Mouse (Mus musculus) embryonic facial prominence, embryonic 11.5 days (tissue): ENCODE results near the gene Cacna1i. TPM values are rescaled to one million over a fixed set of nuclear protein-coding genes. Genes with fewer than 3 reads are reported as not detected.

Experiments used
- ATAC-seq: fragments of 200-750 bp; cut with Nextera tagmentation; replicated peaks from 2 replicates; pipeline ENCODE4 v1.8.0; 2017; ENCODE audit warnings: low read depth; ENCODE audit not compliant: insufficient number of reproducible peaks, low FRiP score, low TSS enrichment
- DNase-seq: peaks from one replicate; pipeline ENCODE4 v3.0.0-alpha.2; 2015; ENCODE audit warnings: low spot score
- H3K27ac ChIP-seq: fragments of 300-500 bp; sonication (generic); replicated peaks from 2 replicates; pipeline ENCODE4 v1.5.1; 2014; ENCODE audit warnings: mild to moderate bottlenecking, low read depth, low read length, control low read depth
- H3K27me3 ChIP-seq: fragments of 300-500 bp; sonication (generic); 2 replicates; pipeline ENCODE4 v1.6.1; 2014; ENCODE audit warnings: mild to moderate bottlenecking, low read length, moderate library complexity, mixed read lengths; ENCODE audit not compliant: control insufficient read depth, insufficient read depth
- H3K36me3 ChIP-seq: fragments of 300-500 bp; sonication (generic); replicated peaks from 2 replicates; pipeline ENCODE4 v1.6.1; 2014; ENCODE audit warnings: low read depth, mild to moderate bottlenecking, low read length, moderate library complexity, mixed read lengths; ENCODE audit not compliant: control insufficient read depth, insufficient read depth
- H3K4me1 ChIP-seq: fragments of 300-500 bp; sonication (generic); 2 replicates; pipeline ENCODE4 v1.6.1; 2014; ENCODE audit warnings: low read length, mixed read lengths; ENCODE audit not compliant: control insufficient read depth, insufficient read depth
- H3K4me2 ChIP-seq: fragments of 300-500 bp; sonication (generic); 2 replicates; pipeline ENCODE4 v1.6.1; 2014; ENCODE audit warnings: low read depth, mild to moderate bottlenecking, control low read depth, low read length, moderate library complexity
- H3K4me3 ChIP-seq: fragments of 300-500 bp; sonication (generic); 2 replicates; pipeline ENCODE4 v1.5.1; 2014; ENCODE audit warnings: low read depth, low read length, control low read depth
- H3K9ac ChIP-seq: fragments of 300-500 bp; sonication (generic); replicated peaks from 2 replicates; pipeline ENCODE4 v1.6.1; 2014; ENCODE audit warnings: mild to moderate bottlenecking, control low read depth, low read length
- H3K9me3 ChIP-seq: fragments of 300-500 bp; sonication (generic); replicated peaks from 2 replicates; pipeline ENCODE4 v1.6.1; 2016; ENCODE audit warnings: mild to moderate bottlenecking, low read length, inconsistent platforms, mixed read lengths; ENCODE audit not compliant: control insufficient read depth
- WGBS: fragments of 180-500 bp; shearing (Covaris S2); extraction: QIAGEN DNeasy Blood & Tissue Kit; methylation state at CpG from one replicate; pipeline ENCODE4 v1.1.7; 2014; 5-methylcytosine and 5-hydroxymethylcytosine counted together
- polyA plus RNA-seq: library from polyadenylated mRNA; unstranded; fragments of >200 nt; fragmentation: Nextera tagmentation; extraction: Ambion mirVana; gene quantifications from 2 replicates; pipeline ENCODE4 v1.2.1, GENCODE M21; 2014

The Cacna1i gene
- polyA plus RNA-seq, 1 experiment from 2014 or later = not detected

DNA sequence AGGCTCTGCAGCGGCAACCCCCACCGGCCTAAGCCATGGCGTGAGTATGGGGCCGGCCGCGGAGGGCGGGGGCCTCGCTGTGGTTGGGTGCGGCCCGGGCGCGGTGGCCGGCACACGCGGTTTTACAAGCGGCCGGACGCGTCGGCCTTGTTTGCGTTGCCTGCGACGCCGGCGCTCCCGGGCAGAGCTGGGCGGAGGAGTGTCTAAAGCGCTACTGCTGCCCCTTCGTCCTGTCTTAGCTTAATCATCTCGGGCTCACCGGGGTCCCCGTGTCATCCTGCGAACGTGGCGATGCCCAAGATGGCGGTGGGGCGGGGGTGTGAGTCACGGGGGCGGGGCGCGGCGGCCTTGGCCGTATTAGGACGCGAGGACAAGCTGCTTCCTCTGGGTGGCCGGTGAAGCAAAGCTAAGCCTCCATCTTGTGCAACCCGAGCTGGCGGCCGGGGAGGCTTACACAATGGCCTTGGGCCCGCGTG lies 31.4 kb upstream of the Cacna1i start:
- WGBS = under 1% methylated on average over 50 of the region's 51 CpGs
- Histone ChIP-seq H3K9me3 (no peaks in the 10 kb centered on the region), H3K9ac (peak overlapping the region; percentile 99), H3K4me1 (no peaks in the 10 kb centered on the region; the same call in 1 of the 2 replicates), H3K4me3 (peak overlapping the region; percentile 83), H3K4me2 (peak overlapping the region; percentile 86), H3K36me3 (peaks cover 5% of the 10 kb centered on the region), H3K27ac (peak overlapping the region; percentile 92), H3K27me3 (no peaks in the 10 kb centered on the region)
- DNase-seq = peak; percentile 83
- peak; percentile 35 for ATAC-seq

DNA sequence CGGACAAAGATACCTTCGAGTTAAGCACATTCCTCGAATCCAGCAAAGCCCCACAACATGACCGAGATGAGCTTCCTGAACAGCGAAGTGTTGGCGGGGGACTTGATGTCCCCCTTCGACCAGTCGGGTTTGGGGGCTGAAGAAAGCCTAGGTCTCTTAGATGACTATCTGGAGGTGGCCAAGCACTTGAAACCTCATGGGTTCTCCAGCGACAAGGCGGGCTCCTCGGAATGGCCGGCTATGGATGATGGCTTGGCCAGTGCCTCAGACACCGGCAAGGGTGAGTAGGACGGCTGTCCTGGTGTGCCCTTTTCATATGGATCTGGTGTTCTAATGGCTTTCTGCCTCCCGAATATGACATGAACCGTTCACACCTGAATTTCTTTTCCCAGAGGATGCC lies 30.8 kb upstream of the Cacna1i start:
- 11% methylated on average over 16 of the region's 16 CpGs for WGBS
- Histone ChIP-seq H3K4me2 (peak overlapping the region; percentile 86), H3K9me3 (no peaks in the 10 kb centered on the region), H3K27me3 (no peaks in the 10 kb centered on the region), H3K4me1 (no peaks in the 10 kb centered on the region; the same call in 1 of the 2 replicates), H3K4me3 (peak overlapping the region; percentile 83), H3K27ac (peak overlapping the region; percentile 92), H3K9ac (peak overlapping the region; percentile 99), H3K36me3 (peaks cover 5% of the 10 kb centered on the region)
- ATAC-seq = no peak
- DNase-seq = no peak

DNA sequence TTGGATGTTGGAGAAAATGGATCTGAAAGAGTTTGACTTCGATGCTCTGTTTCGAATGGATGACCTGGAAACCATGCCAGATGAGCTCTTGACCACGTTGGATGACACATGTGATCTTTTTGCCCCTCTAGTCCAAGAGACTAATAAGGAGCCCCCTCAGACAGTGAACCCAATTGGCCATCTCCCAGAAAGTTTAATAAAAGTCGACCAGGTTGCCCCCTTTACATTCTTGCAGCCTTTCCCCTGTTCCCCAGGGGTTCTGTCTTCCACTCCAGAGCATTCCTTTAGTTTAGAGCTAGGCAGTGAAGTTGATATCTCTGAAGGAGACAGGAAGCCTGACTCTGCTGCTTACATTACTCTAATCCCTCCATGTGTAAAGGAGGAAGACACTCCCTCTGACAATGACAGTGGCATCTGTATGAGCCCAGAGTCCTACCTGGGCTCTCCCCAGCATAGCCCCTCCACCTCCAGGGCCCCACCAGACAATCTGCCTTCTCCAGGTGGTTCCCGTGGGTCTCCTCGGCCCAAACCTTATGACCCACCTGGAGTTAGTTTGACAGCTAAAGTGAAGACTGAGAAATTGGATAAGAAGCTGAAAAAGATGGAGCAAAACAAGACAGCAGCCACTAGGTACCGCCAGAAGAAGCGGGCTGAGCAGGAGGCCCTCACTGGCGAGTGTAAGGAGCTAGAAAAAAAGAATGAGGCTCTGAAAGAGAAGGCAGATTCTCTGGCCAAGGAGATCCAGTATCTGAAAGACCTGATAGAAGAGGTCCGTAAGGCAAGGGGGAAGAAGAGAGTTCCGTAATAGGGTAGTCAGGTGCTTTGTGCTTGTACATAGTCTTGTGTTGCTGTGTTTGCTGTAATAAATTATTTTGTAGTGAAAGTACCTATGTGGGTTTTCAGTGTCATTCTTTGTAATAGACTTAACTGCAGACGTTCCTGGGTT lies 30.1 kb upstream of the Cacna1i start:
- H3K9me3 ChIP-seq = no peaks in the 10 kb centered on the region
- H3K27me3 ChIP-seq = no peaks in the 10 kb centered on the region
- H3K27ac ChIP-seq = peak overlapping the region; percentile 92; the same call in 1 of the 2 replicates
- H3K36me3 ChIP-seq = peaks cover 5% of the 10 kb centered on the region
- ATAC-seq (no peak), DNase-seq (no peak)
- H3K9ac ChIP-seq = peak overlapping the region; percentile 99
- H3K4me2 ChIP-seq = peak overlapping the region; percentile 86
- H3K4me3 ChIP-seq = peak overlapping the region; percentile 83
- 66% methylated on average over 12 of the region's 12 CpGs for WGBS
- H3K4me1 ChIP-seq = no peaks in the 10 kb centered on the region; the same call in 1 of the 2 replicates

DNA sequence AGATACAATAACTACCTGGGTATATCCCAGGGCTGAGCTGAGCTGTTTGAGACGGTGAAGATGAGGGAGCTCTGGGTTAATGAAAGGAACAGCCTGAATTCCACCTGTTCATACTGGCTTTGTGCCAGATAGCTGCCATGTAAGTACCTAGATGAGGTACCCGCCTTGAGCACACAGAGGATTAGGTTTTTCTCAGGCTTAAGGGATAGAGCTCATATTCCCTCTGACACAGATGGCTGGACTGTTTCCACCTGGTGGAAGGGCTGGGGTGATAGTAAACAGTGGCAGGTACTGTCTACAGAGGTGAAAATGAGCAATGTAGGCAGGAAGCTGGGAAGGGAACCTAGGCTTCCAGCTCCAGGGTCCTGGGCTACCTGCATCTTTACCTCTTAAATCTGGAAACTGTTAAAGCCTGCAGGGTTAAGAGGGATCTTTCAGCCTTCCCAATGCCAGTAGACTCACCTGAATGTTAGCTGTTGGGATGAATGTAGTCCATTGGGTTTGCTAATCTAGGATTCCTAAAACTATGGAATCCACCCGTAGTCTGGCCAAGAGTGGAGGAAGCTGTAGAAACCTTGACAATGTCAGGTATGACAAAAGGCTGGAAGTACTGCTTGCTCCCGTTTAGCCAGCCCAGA lies 29.3 kb upstream of the Cacna1i start:
- Histone ChIP-seq H3K4me1 (no peaks in the 10 kb centered on the region; the same call in 1 of the 2 replicates), H3K9ac (peak overlapping the region; percentile 13; the same call in 1 of the 2 replicates)

DNA sequence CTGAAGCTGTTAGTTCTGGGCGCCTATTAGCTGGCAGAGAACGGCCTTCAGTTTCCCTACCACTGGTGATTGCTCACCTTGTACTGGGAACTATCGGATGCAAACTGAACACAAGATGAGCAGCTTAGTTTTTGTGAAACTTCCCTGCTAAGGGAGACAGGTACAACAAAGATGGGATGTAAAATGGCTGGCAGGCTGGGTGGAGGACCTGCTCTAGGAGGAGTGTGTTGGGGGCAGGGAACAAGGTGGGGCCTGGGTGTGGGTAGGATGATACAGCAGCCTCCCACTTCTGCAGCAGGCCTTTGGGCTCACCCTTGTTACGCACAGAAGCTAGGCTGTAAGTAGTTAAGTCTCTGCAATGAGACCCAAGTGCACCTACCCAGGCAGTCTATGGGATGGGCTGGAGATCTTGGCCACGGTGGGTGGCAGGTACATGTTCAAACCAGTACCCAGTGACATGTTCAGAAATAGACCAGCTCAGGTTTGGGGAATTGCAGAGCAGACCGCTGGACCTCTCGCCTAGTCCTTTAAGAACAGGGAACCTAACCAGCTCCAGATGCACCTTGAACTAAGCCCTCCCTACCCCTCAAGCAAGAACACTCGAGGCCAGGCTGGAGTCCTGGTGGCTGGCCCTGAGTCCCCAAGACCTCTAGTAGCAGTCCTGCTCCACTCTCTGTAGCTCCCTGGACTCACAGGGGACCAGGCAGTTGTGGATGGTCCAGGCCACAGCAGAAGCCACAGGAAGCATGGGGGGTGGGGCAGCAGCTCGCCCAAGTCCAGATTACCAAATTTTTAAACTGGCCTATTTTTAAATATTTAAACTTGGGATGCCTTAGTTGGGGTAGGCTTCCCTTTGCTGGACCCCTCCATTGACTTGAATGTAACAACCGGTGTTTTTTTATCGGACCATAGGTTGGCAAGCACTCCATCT lies 28.5 kb upstream of the Cacna1i start:
- no peak overlapping the region for H3K4me3 ChIP-seq
- H3K9me3 ChIP-seq = no peaks in the 10 kb centered on the region
- H3K27ac ChIP-seq = 0 out of 2 replicates have a peak overlapping the region, but pooled peaks have one; percentile 28
- ATAC-seq (no peak), DNase-seq (peak; percentile 40)
- WGBS = 62% methylated on average over 11 of the region's 11 CpGs
- no peaks in the 10 kb centered on the region for H3K27me3 ChIP-seq
- H3K4me2 ChIP-seq = peak overlapping the region; percentile 13; the same call in 1 of the 2 replicates
- H3K4me1 ChIP-seq = no peaks in the 10 kb centered on the region; the same call in 1 of the 2 replicates
- peaks cover 5% of the 10 kb centered on the region for H3K36me3 ChIP-seq
- H3K9ac ChIP-seq = peak overlapping the region; percentile 13; the same call in 1 of the 2 replicates

More for the DNA sequence above, 29.3 kb upstream of the Cacna1i start:
- Histone ChIP-seq H3K4me2 (peak overlapping the region; percentile 13), H3K4me3 (peak overlapping the region; percentile 83; the same call in 1 of the 2 replicates), H3K9me3 (no peaks in the 10 kb centered on the region), H3K27me3 (no peaks in the 10 kb centered on the region), H3K27ac (0 out of 2 replicates have a peak overlapping the region, but pooled peaks have one; percentile 35), H3K36me3 (peaks cover 5% of the 10 kb centered on the region)
- DNase-seq (no peak), ATAC-seq (no peak)
- 43% methylated on average over 4 of the region's 4 CpGs for WGBS

DNA sequence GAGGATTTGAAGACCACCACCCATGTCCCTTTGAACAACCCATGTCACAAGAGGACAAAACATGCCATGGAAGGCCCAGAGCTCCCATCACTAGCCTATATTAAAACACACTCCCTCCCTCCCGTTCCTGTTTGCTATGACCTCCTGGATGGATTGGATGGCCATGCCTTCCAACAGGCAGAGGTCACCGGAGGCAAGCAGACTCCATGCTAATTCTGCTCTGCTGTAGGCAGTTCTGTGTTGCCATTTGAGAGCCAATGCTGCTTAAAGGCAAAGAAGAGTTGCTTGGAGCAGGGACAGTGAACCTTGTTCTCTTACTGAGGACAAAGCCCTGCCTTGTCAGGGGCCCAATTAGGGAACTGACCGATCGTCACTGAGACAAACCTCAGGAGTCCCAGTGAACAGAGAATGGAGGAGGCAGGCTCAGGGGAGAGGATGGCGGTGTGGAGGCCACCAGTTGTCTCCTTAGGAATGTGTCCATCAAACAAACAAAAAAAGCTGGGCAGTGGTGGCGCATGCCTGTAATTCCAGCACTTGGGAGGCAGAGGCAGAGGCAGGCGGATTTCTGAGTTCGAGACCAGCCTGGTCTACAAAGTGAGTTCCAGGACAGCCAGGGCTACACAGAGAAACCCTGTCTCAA lies 27.5 kb upstream of the Cacna1i start:
- H3K4me2 ChIP-seq = no peak overlapping the region
- no peak overlapping the region for H3K9ac ChIP-seq
- no peak overlapping the region for H3K4me3 ChIP-seq
- no peaks in the 10 kb centered on the region; the same call in 1 of the 2 replicates for H3K4me1 ChIP-seq
- 64% methylated on average over 8 of the region's 8 CpGs for WGBS
- ATAC-seq = no peak
- no peak overlapping the region for H3K27ac ChIP-seq
- peaks cover 5% of the 10 kb centered on the region for H3K36me3 ChIP-seq
- no peaks in the 10 kb centered on the region for H3K9me3 ChIP-seq
- no peak for DNase-seq
- no peaks in the 10 kb centered on the region for H3K27me3 ChIP-seq

DNA sequence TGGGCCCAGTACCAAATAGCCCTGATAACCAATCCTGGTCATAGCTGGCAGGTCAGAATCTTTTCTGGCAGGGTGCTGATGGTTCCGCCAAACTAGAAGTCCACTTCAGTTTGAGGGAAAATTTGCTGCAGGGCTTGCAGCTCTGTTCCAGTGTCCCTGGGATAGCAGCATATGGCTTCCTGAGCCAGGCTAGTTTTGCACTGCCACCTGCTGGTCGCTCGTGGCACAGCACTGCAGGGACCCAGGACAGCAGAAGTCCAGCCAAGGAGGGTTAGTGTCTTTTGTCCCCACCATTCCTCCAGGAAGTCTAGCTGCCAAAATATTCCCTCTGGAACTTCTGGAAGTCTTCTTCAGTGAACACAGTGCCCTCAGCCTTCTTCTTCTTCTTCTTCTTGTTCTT lies 26.4 kb upstream of the Cacna1i start:
- no peak overlapping the region for H3K9ac ChIP-seq
- DNase-seq (peak; percentile 89), ATAC-seq (no peak)
- H3K36me3 ChIP-seq = peaks cover 5% of the 10 kb centered on the region
- no peaks in the 10 kb centered on the region for H3K9me3 ChIP-seq
- 16% methylated on average over 3 of the region's 3 CpGs for WGBS
- H3K4me2 ChIP-seq = no peak overlapping the region
- H3K4me3 ChIP-seq = no peak overlapping the region
- H3K27me3 ChIP-seq = no peaks in the 10 kb centered on the region
- no peaks in the 10 kb centered on the region; the same call in 1 of the 2 replicates for H3K4me1 ChIP-seq
- H3K27ac ChIP-seq = no peak overlapping the region
